Mouse (Mus musculus) heart, adult 2 months (tissue): ENCODE measurements around the gene Glis1.

Source experiments
- CTCF ChIP-seq: fragments of 200-600 bp; IDR thresholded peaks from 2 replicates; pipeline ENCODE4 v1.8.1; 2022; ENCODE audit warnings: antibody characterized with exemption, mild to moderate bottlenecking, moderate library complexity
- POLR2A ChIP-seq: fragments of 200-500 bp; IDR thresholded peaks from 2 replicates; pipeline ENCODE4 v1.6.1; 2011; ENCODE audit warnings: mild to moderate bottlenecking, low read depth, low read length, control low read depth; ENCODE audit not compliant: insufficient read depth

DNA sequence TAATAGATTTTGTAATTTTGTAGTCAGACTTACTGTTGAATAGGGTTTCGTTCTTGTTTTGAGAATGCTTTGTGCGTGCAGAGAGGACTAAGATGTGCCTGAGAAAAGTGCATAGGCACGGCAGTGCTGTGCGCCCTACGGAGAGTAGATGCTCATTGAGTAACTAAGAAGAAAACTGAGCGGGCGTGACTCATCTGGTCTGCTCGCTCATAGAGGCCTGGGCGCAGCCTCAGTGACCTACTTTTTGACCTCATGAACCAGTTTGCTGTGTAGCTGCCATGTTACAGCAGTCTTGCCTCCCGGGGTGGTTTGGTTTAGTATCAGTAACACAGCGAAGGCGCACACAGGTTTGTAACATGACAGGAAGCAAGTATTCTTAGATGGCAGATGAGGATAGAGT, 8.8 kb upstream of the Glis1 start:
- TF ChIP-seq CTCF: no peak
- TF ChIP-seq POLR2A: no peak
